Mouse (Mus musculus) hindbrain, postnatal 0 days (tissue): ENCODE results near the gene Mkln1. TPM values are rescaled to one million over a fixed set of nuclear protein-coding genes. Genes with fewer than 3 reads are reported as not detected.

Source experiments
- ATAC-seq: fragments of 200-750 bp; cut with Nextera tagmentation; 2 replicates; pipeline ENCODE4 v1.8.0; 2017; ENCODE audit warnings: mild to moderate bottlenecking, moderate TSS enrichment, moderate library complexity
- DNase-seq: peaks from one replicate; pipeline ENCODE4 v3.0.0-alpha.2; 2015; ENCODE audit warnings: low spot score
- H3K27ac ChIP-seq: fragments of 300-500 bp; sonication (generic); 2 replicates; pipeline ENCODE4 v1.5.1; 2014; ENCODE audit warnings: mild to moderate bottlenecking
- H3K27me3 ChIP-seq: fragments of 300-500 bp; sonication (generic); 2 replicates; pipeline ENCODE4 v1.6.1; 2014; ENCODE audit warnings: low read length, mixed read lengths; ENCODE audit not compliant: insufficient read depth
- H3K36me3 ChIP-seq: fragments of 300-500 bp; sonication (generic); 2 replicates; pipeline ENCODE4 v1.6.1; 2014; ENCODE audit warnings: low read length, mixed read lengths; ENCODE audit not compliant: insufficient read depth
- H3K4me1 ChIP-seq: fragments of 300-500 bp; sonication (generic); 2 replicates; pipeline ENCODE4 v1.6.1; 2014; ENCODE audit warnings: antibody characterized with exemption, low read length, mixed read lengths; ENCODE audit not compliant: insufficient read depth
- H3K4me2 ChIP-seq: fragments of 300-500 bp; sonication (generic); 2 replicates; pipeline ENCODE4 v1.6.1; 2014; ENCODE audit warnings: low read depth, mild to moderate bottlenecking, low read length, moderate library complexity, mixed read lengths
- H3K4me3 ChIP-seq: fragments of 300-500 bp; sonication (generic); 2 replicates; pipeline ENCODE4 v1.5.1; 2014; ENCODE audit warnings: low read length
- H3K9ac ChIP-seq: fragments of 300-500 bp; sonication (generic); replicated peaks from 2 replicates; pipeline ENCODE4 v1.6.1; 2014; ENCODE audit warnings: mild to moderate bottlenecking, low read length, moderate library complexity, mixed read lengths
- H3K9me3 ChIP-seq: fragments of 300-500 bp; sonication (generic); 2 replicates; pipeline ENCODE4 v1.6.1; 2016; ENCODE audit warnings: low read length, mixed read lengths
- CTCF ChIP-seq: IDR thresholded peaks from 2 replicates; pipeline ENCODE4 v1.5.1; 2016; ENCODE audit warnings: antibody characterized with exemption, control low read depth, low read depth
- WGBS: fragments of 180-500 bp; shearing (Covaris S2); extraction: QIAGEN DNeasy Blood & Tissue Kit; methylation state at CpG from one replicate; pipeline ENCODE4 v1.1.7; 2014; 5-methylcytosine and 5-hydroxymethylcytosine counted together
- polyA plus RNA-seq: library from polyadenylated mRNA; unstranded; fragments of >200 nt; fragmentation: Nextera tagmentation; extraction: Ambion mirVana; gene quantifications from 2 replicates; pipeline ENCODE4 v1.2.1, GENCODE M21; 2015
- total RNA-seq: library from RNA; depleted of rRNA; stranded (reverse); fragments of >200 nt; gene quantifications from 2 replicates; pipeline ENCODE4 v1.2.3, GENCODE M21; 2014

Mkln1 gene
- total and polyA plus RNA-seq, 2 experiments from 2014 or later = 53.4 to 88.3 TPM

DNA sequence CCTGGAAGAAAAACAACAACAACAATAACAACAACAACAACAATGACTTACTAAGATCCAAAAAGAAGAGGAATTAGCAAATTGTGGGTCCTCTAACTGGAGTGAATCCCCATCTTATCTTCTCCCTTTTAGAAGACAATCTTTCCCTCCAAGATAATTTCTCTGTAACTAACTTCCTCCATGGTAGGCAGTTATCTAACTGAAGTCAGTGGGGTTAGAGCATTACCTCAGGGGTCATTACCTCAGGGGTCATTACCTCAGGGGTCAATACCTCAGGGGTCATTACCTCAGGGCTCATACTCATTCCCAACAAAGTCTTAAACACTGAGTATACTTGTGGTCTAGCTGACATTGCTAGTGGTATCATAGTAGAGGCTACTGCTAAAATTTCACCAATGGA lies 1.2 kb upstream of the Mkln1 start:
- Histone ChIP-seq H3K4me1 (peaks cover 11% of the 10 kb centered on the region), H3K36me3 (no peaks in the 10 kb centered on the region), H3K9ac (no peak overlapping the region), H3K4me3 (no peak overlapping the region), H3K27ac (no peak overlapping the region), H3K4me2 (peak overlapping the region; percentile 84; the same call in 1 of the 2 replicates), H3K27me3 (no peaks in the 10 kb centered on the region), H3K9me3 (no peaks in the 10 kb centered on the region)
- no peak for DNase-seq
- no peak for TF ChIP-seq CTCF
- no peak for ATAC-seq

DNA sequence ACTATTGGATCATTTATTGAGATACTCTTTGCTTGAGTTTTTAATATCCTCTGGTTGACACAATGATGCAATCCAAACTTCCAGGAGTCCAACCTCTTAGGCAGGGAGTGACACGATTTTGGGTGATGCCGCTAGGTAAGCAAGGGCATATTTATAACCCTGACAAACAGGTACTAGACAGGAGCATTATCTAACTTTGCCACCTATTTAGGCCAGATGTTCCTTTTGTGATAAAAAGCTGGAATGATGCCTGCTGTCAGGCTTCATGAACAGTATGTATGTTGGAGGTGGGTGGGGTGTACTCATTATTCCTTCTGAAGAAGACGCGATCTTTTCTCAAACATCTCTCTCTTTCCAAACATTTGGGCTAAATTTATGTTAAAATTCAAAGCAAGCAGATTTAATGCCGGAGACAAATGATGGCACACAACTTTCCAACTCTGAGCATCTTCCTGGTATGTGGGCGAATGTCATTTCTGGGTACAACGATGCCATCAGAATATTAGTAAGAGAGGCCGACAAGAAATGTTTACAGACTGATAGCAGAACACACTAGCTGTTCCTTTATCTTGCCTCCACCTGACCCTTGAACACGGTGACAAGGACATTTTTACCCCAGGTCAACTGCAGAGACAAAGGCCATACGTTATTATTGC lies 632 bp upstream of the Mkln1 start:
- H3K9ac ChIP-seq = peak overlapping the region; percentile 98
- TF ChIP-seq CTCF = no peak
- peaks cover 11% of the 10 kb centered on the region for H3K4me1 ChIP-seq
- peak overlapping the region; percentile 96 for H3K27ac ChIP-seq
- H3K4me2 ChIP-seq = peak overlapping the region; percentile 84
- ATAC-seq = no peak
- DNase-seq = no peak
- H3K4me3 ChIP-seq = peak overlapping the region; percentile 97
- H3K27me3 ChIP-seq = no peaks in the 10 kb centered on the region
- no peaks in the 10 kb centered on the region for H3K36me3 ChIP-seq
- 53% methylated on average over 10 of the region's 10 CpGs for WGBS
- no peaks in the 10 kb centered on the region for H3K9me3 ChIP-seq

DNA sequence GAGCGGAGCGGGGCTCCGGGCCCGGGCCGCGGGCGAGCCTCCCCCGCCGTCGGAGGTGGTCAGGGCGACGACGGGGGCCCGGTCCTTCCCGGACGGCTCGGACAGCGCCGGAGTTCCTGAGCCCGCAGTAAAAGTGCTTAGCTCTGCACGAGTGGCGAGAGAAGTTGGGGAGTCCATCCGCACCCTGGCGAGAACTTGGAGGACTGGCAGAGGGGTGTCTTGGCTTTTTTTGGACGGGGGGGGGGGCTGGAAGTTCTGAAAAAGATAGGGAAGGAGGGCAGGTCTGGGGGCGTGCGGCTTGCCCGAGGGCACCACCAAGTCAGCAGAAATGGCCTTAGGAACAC lies 643 bp downstream of the Mkln1 start:
- Histone ChIP-seq H3K4me1 (peaks cover 11% of the 10 kb centered on the region), H3K9me3 (no peaks in the 10 kb centered on the region), H3K9ac (peak overlapping the region; percentile 98), H3K27me3 (no peaks in the 10 kb centered on the region), H3K4me2 (peak overlapping the region; percentile 84), H3K4me3 (peak overlapping the region; percentile 97), H3K36me3 (no peaks in the 10 kb centered on the region), H3K27ac (peak overlapping the region; percentile 96)
- 4% methylated on average over 28 of the region's 28 CpGs for WGBS
- no peak for DNase-seq
- TF ChIP-seq CTCF = no peak
- ATAC-seq = peak; percentile 8; the same call in 1 of the 2 replicates

DNA sequence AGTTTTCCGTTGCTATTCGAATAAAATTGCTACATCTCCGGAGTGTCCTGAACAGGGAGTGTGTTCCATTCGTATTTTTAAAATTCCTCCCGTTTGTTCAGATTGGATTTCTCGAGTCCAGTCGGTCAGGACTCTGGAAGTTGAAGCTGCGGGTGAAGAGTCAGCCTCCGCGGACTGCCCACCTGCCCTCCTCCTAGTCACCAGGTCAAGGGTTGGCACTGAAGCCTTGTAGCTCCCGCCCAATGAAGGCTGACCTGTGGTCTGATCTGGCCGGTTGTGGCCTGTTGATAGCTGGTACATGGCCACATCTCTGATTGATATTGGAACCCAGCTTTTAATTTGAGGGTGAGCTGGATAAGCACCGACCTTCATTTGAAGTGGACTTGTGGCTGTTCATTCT lies 1.0 kb downstream of the Mkln1 start:
- H3K27me3 ChIP-seq = no peaks in the 10 kb centered on the region
- H3K4me3 ChIP-seq = peak overlapping the region; percentile 97
- WGBS = under 1% methylated on average over 13 of the region's 13 CpGs
- DNase-seq (no peak), ATAC-seq (peak; percentile 36; the same call in 1 of the 2 replicates)
- peak overlapping the region; percentile 98 for H3K9ac ChIP-seq
- H3K9me3 ChIP-seq = no peaks in the 10 kb centered on the region
- H3K36me3 ChIP-seq = no peaks in the 10 kb centered on the region
- peak overlapping the region; percentile 84 for H3K4me2 ChIP-seq
- no peak overlapping the region for H3K27ac ChIP-seq
- TF ChIP-seq CTCF = no peak
- H3K4me1 ChIP-seq = peaks cover 11% of the 10 kb centered on the region

DNA sequence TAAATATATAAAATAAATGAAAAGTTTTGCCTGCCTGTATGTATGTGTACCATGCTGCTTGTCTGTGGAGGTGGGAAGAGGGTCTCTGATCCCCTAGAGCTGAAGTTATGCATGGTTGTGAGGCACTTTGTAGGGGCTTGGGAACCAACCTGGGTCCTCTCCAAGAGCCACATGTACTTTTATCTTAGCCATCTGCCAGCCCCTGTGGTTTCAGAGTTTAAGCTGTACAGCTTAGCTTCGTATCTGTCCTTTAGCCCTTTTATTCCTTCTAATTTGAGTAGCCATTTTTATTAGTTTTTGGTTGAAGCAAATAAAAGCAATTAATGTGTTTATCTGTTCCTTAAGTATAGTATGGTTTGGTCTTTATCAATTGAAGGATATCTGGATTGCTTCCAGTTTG lies 12.5 kb downstream of the Mkln1 start:
- H3K27ac ChIP-seq = no peak overlapping the region
- TF ChIP-seq CTCF = no peak
- H3K36me3 ChIP-seq = no peaks in the 10 kb centered on the region
- H3K9me3 ChIP-seq = no peaks in the 10 kb centered on the region
- no peaks in the 10 kb centered on the region for H3K27me3 ChIP-seq
- ATAC-seq (no peak), DNase-seq (peak; percentile 13)
- H3K4me1 ChIP-seq = 0 out of 2 replicates have a peak, but pooled peaks cover 4% of the 10 kb centered on the region
- no peak overlapping the region for H3K4me2 ChIP-seq
- no peak overlapping the region for H3K9ac ChIP-seq
- 45% methylated on average over 1 of the region's 1 CpGs for WGBS
- H3K4me3 ChIP-seq = no peak overlapping the region

DNA sequence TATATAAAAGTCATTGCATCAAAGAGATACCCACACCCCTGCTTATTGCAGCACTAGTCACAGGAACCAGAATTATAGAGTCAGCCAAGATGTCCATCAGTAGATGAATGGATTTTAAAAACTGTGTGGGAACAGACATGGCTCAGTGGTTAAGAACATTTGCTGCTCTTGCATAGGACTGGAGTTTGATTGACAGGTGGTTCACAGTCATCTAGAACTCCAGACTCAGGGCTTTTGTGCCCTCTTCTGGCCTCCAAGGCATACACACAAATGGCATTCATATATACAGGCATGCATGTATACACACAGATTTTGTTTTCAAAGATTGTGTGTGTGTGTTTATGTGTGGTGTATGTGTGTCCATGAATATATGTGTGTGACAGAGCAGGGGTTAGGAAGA lies 14.0 kb downstream of the Mkln1 start:
- Histone ChIP-seq H3K27ac (no peak overlapping the region), H3K9me3 (no peaks in the 10 kb centered on the region), H3K4me3 (no peak overlapping the region), H3K4me2 (no peak overlapping the region), H3K9ac (no peak overlapping the region), H3K27me3 (no peaks in the 10 kb centered on the region), H3K36me3 (no peaks in the 10 kb centered on the region), H3K4me1 (0 out of 2 replicates have a peak, but pooled peaks cover 4% of the 10 kb centered on the region)
- ATAC-seq = peak; percentile 68
- peak; percentile 63 for TF ChIP-seq CTCF
- DNase-seq = peak; percentile 55

DNA sequence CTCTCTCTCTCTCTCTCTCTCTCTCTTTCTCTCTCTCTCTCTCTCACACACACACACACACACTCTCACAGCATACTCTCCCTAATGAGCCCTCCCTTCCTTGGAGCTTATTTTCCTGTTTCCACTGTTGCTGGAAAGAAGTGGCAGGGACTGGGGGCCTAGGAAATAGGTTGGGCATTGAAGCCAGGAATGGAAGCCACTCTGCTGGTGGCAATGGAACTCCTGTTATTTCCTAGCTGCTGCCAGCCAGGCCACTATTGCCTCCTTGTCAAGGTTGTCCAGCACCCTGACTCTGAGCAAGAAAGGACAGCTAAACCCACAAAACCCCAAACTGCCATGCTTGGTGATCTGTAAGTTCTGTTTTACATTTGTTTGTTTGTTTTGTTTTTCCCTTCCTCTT lies 15.0 kb downstream of the Mkln1 start:
- Histone ChIP-seq H3K4me3 (no peak overlapping the region), H3K4me2 (no peak overlapping the region), H3K36me3 (no peaks in the 10 kb centered on the region), H3K9ac (no peak overlapping the region), H3K27me3 (no peaks in the 10 kb centered on the region), H3K27ac (no peak overlapping the region), H3K9me3 (no peaks in the 10 kb centered on the region), H3K4me1 (0 out of 2 replicates have a peak, but pooled peaks cover 4% of the 10 kb centered on the region)
- ATAC-seq (no peak), DNase-seq (no peak)
- TF ChIP-seq CTCF = no peak
